Mouse (Mus musculus): Measurements from ENCODE around the gene B3gat3. TPM values are rescaled to one million over a fixed set of nuclear protein-coding genes. Genes with fewer than 3 reads are reported as not detected.

The B3gat3 gene
- polyA plus RNA-seq, 1 experiment from 2014 or later: 20.2 TPM

GRCm38 (mm10) chr19:8897865-8898495, 22.2 kb upstream of the B3gat3 start, which contains the start of gene Ganab:
Ganab (plus strand) TSS chr19:8898071.
- Histone ChIP-seq H3K4me1 (ENCODE audit: insufficient read depth) (peaks cover 41% of the 10 kb centered on the region), H3K27me3 (ENCODE audit: insufficient read depth, low read length) (no peaks in the 10 kb centered on the region), H3K4me2 (ENCODE audit: low read depth, low read length) (peak within 1 kb of the TSS; percentile 94), H3K36me3 (replicated peaks; ENCODE audit: insufficient read depth, low read length) (peaks cover 12% of the 10 kb centered on the region), H3K27ac (ENCODE audit: low read depth) (peak within 1 kb of the TSS; percentile 97), H3K4me3 (ENCODE audit: low read depth, low read length) (peak within 1 kb of the TSS; percentile 98), H3K9ac (replicated peaks) (peak within 1 kb of the TSS; percentile 97), H3K9me3 (ENCODE audit: low read length) (no peaks in the 10 kb centered on the region)
- ATAC-seq: peak; percentile 99
- peak; percentile 32 for TF ChIP-seq CTCF (IDR thresholded peaks at IDR 0.05; ENCODE audit: low read depth)
- 0 out of 2 replicates have a peak, but pooled peaks have one; percentile 37 for TF ChIP-seq EP300 (IDR thresholded peaks at IDR 0.05; ENCODE audit: low read depth)
- DNase-seq: peak; percentile 98
- under 1% methylated on average over 53 of the region's 53 CpGs for WGBS (ENCODE audit: insufficient replicate concordance)

DNA sequence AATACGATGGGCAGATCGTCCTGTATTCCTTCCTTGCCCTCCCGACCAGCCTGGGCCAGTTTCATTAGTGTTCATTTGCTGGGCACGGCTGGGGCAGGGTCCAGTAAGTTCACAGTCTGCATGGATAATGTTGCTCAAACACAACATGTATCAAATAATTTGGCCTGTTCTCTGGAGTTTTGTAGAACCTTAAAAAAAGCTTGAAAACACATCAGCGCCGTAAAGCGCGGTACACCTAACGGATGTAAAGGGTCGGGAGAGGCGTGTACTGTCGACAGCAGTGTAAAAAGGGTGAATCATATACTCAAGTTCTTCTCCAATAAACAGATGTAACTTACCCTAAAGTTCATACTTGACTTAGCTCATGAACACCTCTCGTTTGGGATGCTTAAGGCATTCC, 21.6 kb upstream of the B3gat3 start:
- ATAC-seq (no peak), DNase-seq (no peak)
- H3K27me3 ChIP-seq (ENCODE audit: insufficient read depth, low read length): no peaks in the 10 kb centered on the region
- peaks cover 17% of the 10 kb centered on the region for H3K36me3 ChIP-seq (replicated peaks; ENCODE audit: insufficient read depth, low read length)
- H3K4me2 ChIP-seq (ENCODE audit: low read depth, low read length): peak overlapping the region; percentile 94
- peak overlapping the region; percentile 98 for H3K4me3 ChIP-seq (ENCODE audit: low read depth, low read length)
- H3K9me3 ChIP-seq (ENCODE audit: low read length): no peaks in the 10 kb centered on the region
- peaks cover 40% of the 10 kb centered on the region for H3K4me1 ChIP-seq (ENCODE audit: insufficient read depth)
- peak overlapping the region; percentile 97 for H3K9ac ChIP-seq (replicated peaks)
- H3K27ac ChIP-seq (ENCODE audit: low read depth): peak overlapping the region; percentile 97
- WGBS (ENCODE audit: insufficient replicate concordance): 3% methylated on average over 13 of the region's 13 CpGs
- TF ChIP-seq EP300 (IDR thresholded peaks at IDR 0.05; ENCODE audit: low read depth) (no peak), CTCF (IDR thresholded peaks at IDR 0.05; ENCODE audit: low read depth) (no peak)

DNA sequence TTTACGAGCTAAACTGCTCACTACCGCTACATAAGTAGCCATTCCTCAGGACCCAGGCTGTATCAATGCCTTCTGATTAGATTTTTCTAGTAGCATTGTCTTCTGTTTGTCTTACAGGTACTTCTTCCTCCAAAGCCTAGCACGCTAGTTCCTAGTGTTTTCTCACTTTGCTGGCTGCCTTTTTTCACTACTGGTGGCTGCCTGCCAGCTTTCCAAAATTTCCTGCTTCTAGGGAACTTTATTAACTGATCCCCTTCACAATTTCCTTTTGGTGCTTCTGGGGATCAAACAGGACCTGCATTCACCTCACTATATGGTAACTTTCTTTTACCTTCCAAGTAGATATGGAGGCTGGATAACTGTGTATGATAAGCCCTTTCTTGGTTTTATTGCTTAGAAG, 21.1 kb upstream of the B3gat3 start:
- Histone ChIP-seq H3K9ac (replicated peaks) (peak overlapping the region; percentile 97), H3K27me3 (ENCODE audit: insufficient read depth, low read length) (no peaks in the 10 kb centered on the region), H3K4me3 (ENCODE audit: low read depth, low read length) (peak overlapping the region; percentile 98), H3K36me3 (replicated peaks; ENCODE audit: insufficient read depth, low read length) (peaks cover 20% of the 10 kb centered on the region), H3K4me2 (ENCODE audit: low read depth, low read length) (peak overlapping the region; percentile 94), H3K4me1 (ENCODE audit: insufficient read depth) (peaks cover 35% of the 10 kb centered on the region), H3K27ac (ENCODE audit: low read depth) (no peak overlapping the region; the same call in 1 of the 2 replicates), H3K9me3 (ENCODE audit: low read length) (no peaks in the 10 kb centered on the region)
- DNase-seq: no peak
- no peak for ATAC-seq
- TF ChIP-seq EP300 (IDR thresholded peaks at IDR 0.05; ENCODE audit: low read depth) (no peak), CTCF (IDR thresholded peaks at IDR 0.05; ENCODE audit: low read depth) (no peak)
- 25% methylated on average over 3 of the region's 3 CpGs for WGBS (ENCODE audit: insufficient replicate concordance)

DNA sequence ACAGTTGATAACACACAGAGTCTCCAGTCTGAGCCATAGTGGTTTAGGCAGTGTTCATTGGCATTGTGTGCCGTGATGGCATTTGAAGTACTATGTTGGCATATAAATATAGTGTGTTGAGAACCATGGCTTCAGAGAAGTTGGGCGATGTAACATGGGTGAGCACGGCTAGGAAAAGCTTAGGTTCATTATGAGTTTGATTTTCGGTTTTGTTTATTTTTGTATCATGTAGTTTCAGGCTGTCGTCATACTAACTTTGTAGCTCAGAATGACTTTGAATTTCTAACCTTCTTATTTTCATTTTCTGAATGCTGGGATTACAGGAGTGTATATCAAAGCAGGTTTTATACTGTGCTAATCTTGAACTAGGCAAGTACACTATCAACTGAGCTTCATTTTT, 16.8 kb upstream of the B3gat3 start:
- H3K9me3 ChIP-seq (ENCODE audit: low read length): no peaks in the 10 kb centered on the region
- DNase-seq (no peak), ATAC-seq (no peak)
- no peaks in the 10 kb centered on the region for H3K27me3 ChIP-seq (ENCODE audit: insufficient read depth, low read length)
- no peak for TF ChIP-seq CTCF (IDR thresholded peaks at IDR 0.05; ENCODE audit: low read depth)
- no peak for TF ChIP-seq EP300 (IDR thresholded peaks at IDR 0.05; ENCODE audit: low read depth)
- 90% methylated on average over 5 of the region's 5 CpGs for WGBS (ENCODE audit: insufficient replicate concordance)
- no peak overlapping the region for H3K4me3 ChIP-seq (ENCODE audit: low read depth, low read length)
- no peak overlapping the region for H3K4me2 ChIP-seq (ENCODE audit: low read depth, low read length)
- H3K4me1 ChIP-seq (ENCODE audit: insufficient read depth): peaks cover 20% of the 10 kb centered on the region
- no peak overlapping the region for H3K9ac ChIP-seq (replicated peaks)
- no peak overlapping the region for H3K27ac ChIP-seq (ENCODE audit: low read depth)
- peaks cover 54% of the 10 kb centered on the region for H3K36me3 ChIP-seq (replicated peaks; ENCODE audit: insufficient read depth, low read length)

DNA sequence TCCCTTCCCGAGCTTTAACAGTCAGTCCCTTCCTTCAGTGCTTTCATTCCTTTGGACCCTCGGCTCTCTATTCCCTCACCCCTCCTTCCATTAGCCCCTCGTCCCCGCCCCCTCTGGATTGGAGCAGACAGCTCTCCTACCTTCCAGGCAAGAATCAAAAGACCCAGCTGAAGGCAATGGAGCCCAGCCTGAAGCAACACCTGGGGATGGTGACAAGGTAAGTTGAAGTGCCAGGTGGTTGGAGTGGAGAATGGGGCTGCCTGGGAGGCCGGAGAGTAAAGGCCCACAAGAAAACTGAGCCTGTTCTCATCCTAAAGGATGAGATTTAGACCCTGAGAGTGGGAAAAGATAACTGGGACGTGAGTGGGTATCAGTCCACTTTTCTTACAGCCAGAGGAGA, 11.6 kb upstream of the B3gat3 start:
- Histone ChIP-seq H3K4me3 (ENCODE audit: low read depth, low read length) (no peak overlapping the region), H3K4me2 (ENCODE audit: low read depth, low read length) (no peak overlapping the region), H3K36me3 (replicated peaks; ENCODE audit: insufficient read depth, low read length) (peaks cover 94% of the 10 kb centered on the region), H3K27ac (ENCODE audit: low read depth) (no peak overlapping the region), H3K9me3 (ENCODE audit: low read length) (no peaks in the 10 kb centered on the region), H3K27me3 (ENCODE audit: insufficient read depth, low read length) (no peaks in the 10 kb centered on the region), H3K4me1 (ENCODE audit: insufficient read depth) (no peaks in the 10 kb centered on the region), H3K9ac (replicated peaks) (no peak overlapping the region)
- no peak for DNase-seq
- no peak for ATAC-seq
- 89% methylated on average over 6 of the region's 6 CpGs for WGBS (ENCODE audit: insufficient replicate concordance)
- TF ChIP-seq CTCF (IDR thresholded peaks at IDR 0.05; ENCODE audit: low read depth) (no peak), EP300 (IDR thresholded peaks at IDR 0.05; ENCODE audit: low read depth) (no peak)

GRCm38 (mm10) chr19:8911810-8912209, 8.4 kb upstream of the B3gat3 start:
- TF ChIP-seq EP300 (IDR thresholded peaks at IDR 0.05; ENCODE audit: low read depth) (no peak), CTCF (IDR thresholded peaks at IDR 0.05; ENCODE audit: low read depth) (no peak)
- Histone ChIP-seq H3K4me2 (ENCODE audit: low read depth, low read length) (no peak overlapping the region), H3K4me3 (ENCODE audit: low read depth, low read length) (no peak overlapping the region), H3K9ac (replicated peaks) (no peak overlapping the region), H3K9me3 (ENCODE audit: low read length) (no peaks in the 10 kb centered on the region), H3K27ac (ENCODE audit: low read depth) (no peak overlapping the region), H3K4me1 (ENCODE audit: insufficient read depth) (no peaks in the 10 kb centered on the region), H3K36me3 (replicated peaks; ENCODE audit: insufficient read depth, low read length) (peaks cover 95% of the 10 kb centered on the region), H3K27me3 (ENCODE audit: insufficient read depth, low read length) (no peaks in the 10 kb centered on the region)
- ATAC-seq: no peak
- 92% methylated on average over 5 of the region's 5 CpGs for WGBS (ENCODE audit: insufficient replicate concordance)
- DNase-seq: no peak

Data from liver, postnatal 0 days (tissue).